Mouse (Mus musculus): ENCODE measurements around the gene Gtf3c1.

DNA sequence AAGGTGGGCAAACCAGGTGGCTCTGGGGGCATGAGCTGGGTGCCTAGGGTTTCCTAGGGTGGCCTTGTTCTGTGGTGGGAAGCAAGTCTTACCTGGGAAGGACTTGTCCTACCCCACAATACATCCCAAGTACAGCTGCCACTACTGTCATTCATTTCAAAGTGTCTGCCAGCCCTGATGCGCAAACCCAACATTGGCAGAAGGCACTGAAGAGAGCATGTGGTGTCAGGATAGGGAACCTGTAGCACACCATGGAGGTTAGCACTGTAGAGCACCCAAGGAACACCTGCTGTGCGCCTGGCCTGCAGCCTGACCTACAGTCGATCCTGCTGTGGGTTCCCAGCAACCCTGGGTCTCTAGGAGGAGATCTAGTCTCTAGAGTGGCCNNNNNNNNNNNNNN lies 76.6 kb downstream of the Gtf3c1 start:
- no peak for TF ChIP-seq CTCF (IDR thresholded peaks at IDR 0.05; ENCODE audit: extremely low read depth, insufficient read length, insufficient replicate concordance, low read depth, low read length)
- no peak for TF ChIP-seq POLR2A (IDR thresholded peaks at IDR 0.05; ENCODE audit: low read depth, low read length)

All from small intestine, adult 2 months (tissue).